Mouse (Mus musculus): ENCODE measurements around the gene Chd8. TPM values are rescaled to one million over a fixed set of nuclear protein-coding genes. Genes with fewer than 3 reads are reported as not detected.

The Chd8 gene
- polyA plus RNA-seq (2012) = 15.3 and 19.5 TPM in 2 replicates

DNA sequence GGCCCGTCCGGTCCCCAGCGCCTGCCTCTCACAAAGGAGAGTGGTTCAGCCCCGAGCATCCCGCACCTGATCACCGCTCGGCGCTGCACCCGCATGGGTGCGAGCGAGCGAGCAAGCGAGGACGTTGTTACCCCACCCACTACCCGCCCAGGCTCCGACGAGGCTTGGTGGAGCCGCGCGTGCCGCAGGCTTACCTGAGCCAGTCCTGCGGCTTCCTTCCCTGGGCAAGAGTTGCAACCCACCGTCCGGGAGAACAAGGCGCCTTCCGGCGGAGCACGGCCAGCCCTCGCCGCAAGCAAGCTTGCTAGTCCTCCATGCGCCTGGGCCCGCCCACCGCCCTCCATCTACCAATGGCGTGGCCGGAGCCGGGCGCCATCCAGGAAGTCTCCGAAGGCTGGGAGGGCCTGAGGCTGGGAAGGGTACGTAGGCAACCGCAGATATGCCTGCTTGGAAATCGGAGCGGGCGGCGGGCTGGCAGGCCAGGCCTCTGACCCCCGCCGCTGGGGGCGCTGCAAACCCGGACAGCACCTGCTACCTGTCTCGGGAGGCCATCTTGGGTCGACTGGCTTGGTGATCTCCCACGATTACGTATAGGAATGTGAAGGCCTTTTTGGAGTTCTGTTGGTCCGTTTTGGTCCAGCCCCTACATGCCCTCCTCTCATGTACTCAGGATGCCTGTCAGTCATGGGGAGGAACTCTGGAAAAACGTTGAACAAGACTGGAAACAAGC lies at the start of gene Chd8:
Gene Chd8, minus strand, starts transcription at position 297 of the 730 bp plus-strand sequence.
- no peak for TF ChIP-seq GATA1 (IDR thresholded peaks at IDR 0.05; ENCODE audit: low read length)

- TF ChIP-seq GATA1 (IDR thresholded peaks at IDR 0.05; ENCODE audit: low read length) = peak; percentile 85
These were observed 48.5 kb upstream of the Chd8 start for GRCm38 (mm10) chr14:52306100-52306499.

DNA sequence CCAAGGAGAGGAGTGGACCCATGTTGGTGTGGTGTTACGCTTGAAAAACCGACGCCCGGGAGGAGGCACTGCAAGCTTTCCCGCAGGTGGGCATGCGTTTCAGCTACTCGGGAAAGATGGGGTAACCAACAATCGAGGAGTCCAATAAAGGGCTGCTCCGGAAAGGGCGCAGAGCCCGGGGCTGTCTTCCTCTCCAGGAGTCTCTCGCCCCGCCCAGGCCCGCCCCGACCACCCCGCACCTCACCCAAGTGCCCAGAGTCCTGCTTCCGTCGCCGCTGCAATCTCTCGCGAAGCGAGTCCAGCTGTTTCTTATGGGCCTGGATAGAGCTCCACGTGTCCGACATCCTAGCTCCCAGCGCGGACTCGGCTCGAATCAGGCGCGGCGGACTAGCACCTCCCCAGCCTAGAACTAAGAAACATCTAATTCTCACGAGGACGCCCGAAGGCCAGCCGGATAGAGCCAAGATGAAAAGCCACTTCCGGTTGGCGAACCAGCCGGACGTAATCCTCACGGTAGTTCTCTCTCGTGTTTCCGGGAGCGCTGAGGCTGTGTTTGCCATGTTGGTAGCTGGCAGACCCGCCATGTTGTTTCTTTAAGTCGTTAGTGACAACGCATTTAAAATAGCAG lies 47.2 kb upstream of the Chd8 start, which contains the start of gene Mettl3:
Gene Mettl3, minus strand, starts transcription at position 485 of the 628 bp plus-strand sequence.
- TF ChIP-seq GATA1 (IDR thresholded peaks at IDR 0.05; ENCODE audit: low read length) = no peak

DNA sequence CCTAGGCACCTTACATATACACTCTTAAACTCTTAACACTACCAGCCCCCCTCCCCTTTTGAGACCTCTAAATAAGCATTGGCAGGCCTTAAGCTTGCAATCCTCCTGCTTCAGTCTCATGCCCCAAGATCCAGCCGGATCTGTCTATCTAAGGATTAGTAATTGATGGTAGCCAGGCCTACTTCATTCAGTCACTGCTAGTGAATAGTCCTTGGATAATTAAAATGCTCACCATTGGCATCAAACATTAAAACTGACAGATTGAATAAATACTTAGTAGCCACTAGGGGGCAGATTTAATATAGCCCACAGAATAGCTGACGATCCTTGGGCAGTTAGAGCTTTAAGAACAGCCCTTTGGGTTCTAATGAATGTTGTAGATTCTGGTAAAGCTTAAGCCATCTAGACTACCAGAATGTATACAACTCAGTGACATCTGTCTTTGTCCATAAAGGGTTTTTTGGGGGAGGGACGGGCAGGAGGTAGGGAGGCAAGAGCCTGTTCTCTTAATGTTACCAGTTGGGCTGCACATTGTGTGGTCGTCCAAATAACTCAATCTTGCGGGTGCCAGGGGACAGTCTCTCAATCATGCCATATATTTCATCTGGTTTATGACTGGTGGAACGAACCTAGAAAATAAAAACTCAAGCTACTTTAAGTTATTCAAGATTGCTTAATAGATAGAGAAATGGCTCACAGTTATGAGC lies 38.1 kb upstream of the Chd8 start:
- TF ChIP-seq GATA1 (IDR thresholded peaks at IDR 0.05; ENCODE audit: low read length) = no peak

- TF ChIP-seq GATA1 (IDR thresholded peaks at IDR 0.05; ENCODE audit: low read length) = no peak
These were observed 26.6 kb upstream of the Chd8 start for GRCm38 (mm10) chr14:52284191-52284590.

GRCm38 (mm10) chr14:52283629-52284028 lies 26.0 kb upstream of the Chd8 start:
- TF ChIP-seq GATA1 (IDR thresholded peaks at IDR 0.05; ENCODE audit: low read length) = no peak

- TF ChIP-seq GATA1 (IDR thresholded peaks at IDR 0.05; ENCODE audit: low read length) = no peak
These were observed 22.2 kb upstream of the Chd8 start for GRCm38 (mm10) chr14:52279747-52280120.

GRCm38 (mm10) chr14:52278932-52279746 lies 21.6 kb upstream of the Chd8 start, which contains the start of the genes Tox4 and Rab2b:
TSS of gene Tox4 (plus strand) at chr14:52279146.
TSS of gene Rab2b (minus strand) at chr14:52279545.
- TF ChIP-seq GATA1 (IDR thresholded peaks at IDR 0.05; ENCODE audit: low read length) = no peak

DNA sequence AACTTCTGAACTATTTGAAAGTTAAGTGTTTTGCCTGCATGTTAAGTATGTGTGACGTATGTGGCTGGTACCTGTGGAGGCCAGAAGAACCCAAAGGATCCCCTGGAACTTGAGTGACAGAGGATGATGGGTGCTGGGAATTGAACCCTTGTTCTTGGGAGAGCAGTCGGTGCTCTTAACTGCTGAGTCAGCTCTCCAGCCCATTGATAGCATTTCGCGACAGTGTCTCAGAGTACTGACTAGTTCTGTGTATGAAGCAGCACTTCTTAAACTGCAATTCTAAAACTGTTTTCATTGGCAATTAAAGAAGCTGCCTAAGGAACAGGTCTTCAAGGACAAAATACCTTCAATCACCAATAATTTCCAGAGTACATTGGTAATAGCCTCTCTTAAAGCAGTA lies 19.6 kb upstream of the Chd8 start:
- no peak for TF ChIP-seq GATA1 (IDR thresholded peaks at IDR 0.05; ENCODE audit: low read length)

- TF ChIP-seq GATA1 (IDR thresholded peaks at IDR 0.05; ENCODE audit: low read length) = no peak
These were observed 15.2 kb upstream of the Chd8 start for GRCm38 (mm10) chr14:52272781-52273180.

- TF ChIP-seq GATA1 (IDR thresholded peaks at IDR 0.05; ENCODE audit: low read length) = no peak
These were observed 1.0 kb downstream of the Chd8 start for GRCm38 (mm10) chr14:52256311-52257175.

- no peak for TF ChIP-seq GATA1 (IDR thresholded peaks at IDR 0.05; ENCODE audit: low read length)
These were observed 11.5 kb downstream of the Chd8 start for GRCm38 (mm10) chr14:52246129-52246528.

DNA sequence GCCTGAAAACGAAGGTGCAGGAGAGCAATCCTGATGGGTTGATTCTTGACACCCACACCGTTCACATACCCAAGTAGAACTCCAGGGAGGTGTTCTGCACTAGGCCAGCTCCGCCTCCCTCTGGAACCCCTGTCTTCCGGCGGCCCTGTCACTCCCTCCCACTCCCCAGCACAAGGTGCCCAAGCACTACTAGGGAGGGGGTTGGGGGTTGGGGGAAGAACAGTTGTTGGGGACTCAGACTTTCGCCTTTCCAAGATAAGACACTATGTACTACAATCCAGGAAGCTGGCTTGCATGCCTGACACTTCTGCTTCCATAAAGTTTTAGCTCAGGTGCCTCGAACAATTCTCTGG lies 12.9 kb downstream of the Chd8 start:
- no peak for TF ChIP-seq GATA1 (IDR thresholded peaks at IDR 0.05; ENCODE audit: low read length)

GRCm38 (mm10) chr14:52244041-52244689 lies 13.4 kb downstream of the Chd8 start:
- no peak for TF ChIP-seq GATA1 (IDR thresholded peaks at IDR 0.05; ENCODE audit: low read length)

Data from G1E-ER4 (cell line).